Mouse (Mus musculus) right cerebral cortex, adult 18-20 months (tissue): Measurements from ENCODE around the gene E130116L18Rik.
"Not testable (repeated sequence)": the region's sequence is repeated elsewhere in the genome, so short reads cannot be mapped to it uniquely, and the experiment has no call there.

Experiments used
- DNase-seq: peaks from one replicate; pipeline ENCODE4 v3.0.0; 2022; ENCODE audit warnings: mixed read lengths

Gene E130116L18Rik

DNA sequence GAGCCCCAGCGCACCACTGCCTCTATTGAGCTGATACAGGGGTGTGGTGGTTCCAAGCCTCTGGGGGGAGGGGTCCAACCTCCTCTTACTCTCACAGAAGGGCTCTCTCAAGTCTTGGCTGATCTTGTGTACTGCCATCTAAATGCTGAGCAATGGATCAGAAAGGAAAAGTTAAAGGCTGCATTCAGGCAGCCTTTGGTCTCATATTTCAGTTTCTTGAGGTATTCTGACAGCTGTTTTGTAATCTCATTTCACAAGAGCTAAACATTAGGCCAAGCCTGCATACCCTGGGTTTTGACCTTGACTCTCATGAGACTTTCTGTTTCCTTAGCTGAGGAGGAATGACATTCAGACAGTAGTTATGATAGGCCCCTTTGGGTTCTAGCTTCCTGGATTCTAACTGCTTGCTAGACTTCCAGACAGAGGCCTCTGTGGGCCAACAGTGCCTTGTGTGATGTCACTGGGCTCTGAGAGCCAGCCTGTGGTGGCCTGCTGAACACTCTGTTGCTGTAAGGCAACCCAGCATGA is 41.9 kb downstream of the E130116L18Rik start, which contains the start of gene Galntl5:
Gene Galntl5, plus strand, starts transcription at position 457 of the 528 bp plus-strand sequence.
- DNase-seq = no peak

DNA sequence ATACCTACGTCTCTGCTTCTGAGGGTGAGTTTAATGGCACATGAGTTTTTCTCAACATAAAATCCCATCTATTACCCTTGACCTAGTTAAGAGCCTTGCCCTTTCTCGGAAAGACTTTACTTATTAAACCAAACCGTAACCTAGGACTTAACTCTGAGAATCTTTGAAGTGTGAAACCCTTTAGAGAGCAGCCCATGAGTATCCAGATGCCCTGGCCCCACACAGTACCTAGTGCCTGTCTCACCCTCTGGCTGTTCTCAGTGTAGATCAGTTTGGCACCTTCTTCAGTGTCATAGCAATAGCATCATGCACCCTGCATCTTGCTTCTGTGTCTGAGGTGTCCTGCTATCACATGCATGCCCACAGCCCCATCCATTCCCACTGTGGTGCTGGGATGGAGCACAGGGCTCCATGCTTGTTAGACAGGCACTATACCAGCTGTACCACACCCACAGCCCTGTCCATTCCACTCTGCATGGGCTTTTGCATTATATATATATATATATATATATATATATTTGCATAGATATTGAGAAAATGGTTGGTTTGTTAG is 42.9 kb downstream of the E130116L18Rik start:
- DNase-seq = no peak

DNA sequence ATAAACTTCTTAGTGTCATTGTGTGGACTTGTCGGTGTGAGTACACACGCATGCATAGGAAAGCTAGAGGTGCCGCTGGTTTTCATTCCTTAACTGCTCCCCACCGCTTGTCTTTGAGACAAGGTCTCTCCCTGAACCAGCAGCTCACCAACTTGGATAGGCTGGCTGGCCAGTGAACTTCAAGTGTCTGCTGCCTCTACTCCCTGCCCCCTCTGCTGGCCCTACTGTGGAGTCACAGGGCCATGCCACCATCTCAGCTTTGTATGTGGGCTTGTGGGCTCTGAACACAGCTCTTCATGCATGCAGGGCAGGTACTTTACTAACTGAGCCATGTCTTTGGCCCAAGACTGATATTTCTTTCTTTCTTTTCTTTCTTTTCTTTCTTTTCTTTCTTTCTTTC is 43.7 kb downstream of the E130116L18Rik start:
- DNase-seq = no peak

DNA sequence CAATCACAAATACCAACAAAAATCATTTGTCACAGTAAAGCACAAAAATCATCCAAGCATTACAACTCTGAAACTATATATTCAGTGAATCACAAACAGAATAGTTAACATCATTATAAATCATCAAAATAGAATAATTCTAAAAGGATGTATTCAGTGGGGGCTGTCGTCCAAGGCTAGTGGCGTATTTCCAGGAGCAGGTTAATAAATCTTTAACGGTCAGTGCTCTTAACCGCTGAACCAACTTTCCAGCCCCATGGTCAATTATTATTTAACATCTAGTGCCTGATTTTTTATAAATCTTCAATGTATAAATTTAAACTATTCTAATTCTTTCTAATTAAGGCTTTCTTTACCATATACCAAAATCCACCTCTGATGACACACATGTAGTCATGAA is 44.4 kb downstream of the E130116L18Rik start:
- not testable (repeated sequence) for DNase-seq

DNA sequence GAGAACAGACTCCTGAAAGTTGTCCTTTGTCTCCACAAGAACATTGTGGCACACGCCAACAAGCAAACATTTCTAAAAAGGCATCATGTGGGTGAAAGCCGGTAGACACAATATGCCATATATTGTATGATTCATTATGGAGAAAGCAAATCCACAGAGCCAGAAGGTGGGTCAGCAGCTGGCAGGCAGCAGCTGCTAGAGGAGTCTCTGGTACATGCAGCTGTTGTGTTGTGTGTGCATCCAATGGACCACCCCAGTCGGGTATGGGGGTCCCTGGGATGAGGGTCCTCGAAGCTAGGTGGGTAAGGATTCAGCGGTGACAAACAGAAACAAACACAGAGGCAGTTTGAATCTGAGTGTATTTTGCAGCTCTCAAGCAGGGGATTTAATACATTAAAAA is 45.0 kb downstream of the E130116L18Rik start:
- DNase-seq = not testable (repeated sequence)
